Mouse (Mus musculus): Measurements from ENCODE around the gene Dusp18. TPM values are rescaled to one million over a fixed set of nuclear protein-coding genes. Genes with fewer than 3 reads are reported as not detected.

Gene Dusp18
- polyA plus RNA-seq, 1 experiment: 2.2 TPM

DNA sequence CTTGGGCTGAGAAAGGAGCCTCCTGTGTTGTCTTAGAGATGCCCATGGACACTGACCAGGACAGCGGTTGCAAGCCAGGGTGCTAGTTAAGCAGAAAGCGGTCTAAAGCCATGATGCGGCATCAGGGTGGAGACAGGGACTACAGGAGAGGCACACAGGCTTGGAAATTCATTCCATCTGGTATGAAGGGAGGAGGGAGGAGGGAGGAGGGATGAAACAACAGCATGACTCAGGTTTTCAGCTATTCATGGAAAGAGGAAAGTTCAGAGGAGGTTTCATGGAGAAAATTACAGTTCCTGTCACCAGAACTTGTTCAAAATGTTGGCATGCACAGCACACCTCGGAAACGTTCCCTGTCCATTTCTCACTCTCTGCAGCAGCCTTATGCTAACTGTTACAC, 39.2 kb upstream of the Dusp18 start:
- no peaks in the 10 kb centered on the region for H3K4me1 ChIP-seq (ENCODE audit: control insufficient read depth, insufficient read depth, low read length)
- H3K27ac ChIP-seq (ENCODE audit: insufficient read depth, low read depth, low read length): no peak overlapping the region
- H3K4me3 ChIP-seq (ENCODE audit: insufficient read depth, low read length): no peak overlapping the region
- no peak for TF ChIP-seq CTCF (IDR thresholded peaks at IDR 0.05; ENCODE audit: low read depth, low read length)
- TF ChIP-seq POLR2A (IDR thresholded peaks at IDR 0.05; ENCODE audit: borderline replicate concordance, low read depth, low read length): no peak

- Histone ChIP-seq H3K27ac (ENCODE audit: insufficient read depth, low read depth, low read length) (no peak overlapping the region), H3K4me3 (ENCODE audit: insufficient read depth, low read length) (no peak overlapping the region), H3K4me1 (ENCODE audit: control insufficient read depth, insufficient read depth, low read length) (peaks cover 3% of the 10 kb centered on the region; the same call in 1 of the 2 replicates)
- TF ChIP-seq CTCF (IDR thresholded peaks at IDR 0.05; ENCODE audit: low read depth, low read length): no peak
- TF ChIP-seq POLR2A (IDR thresholded peaks at IDR 0.05; ENCODE audit: borderline replicate concordance, low read depth, low read length): no peak
These were observed 37.1 kb upstream of the Dusp18 start for GRCm38 (mm10) chr11:3857902-3858301.

DNA sequence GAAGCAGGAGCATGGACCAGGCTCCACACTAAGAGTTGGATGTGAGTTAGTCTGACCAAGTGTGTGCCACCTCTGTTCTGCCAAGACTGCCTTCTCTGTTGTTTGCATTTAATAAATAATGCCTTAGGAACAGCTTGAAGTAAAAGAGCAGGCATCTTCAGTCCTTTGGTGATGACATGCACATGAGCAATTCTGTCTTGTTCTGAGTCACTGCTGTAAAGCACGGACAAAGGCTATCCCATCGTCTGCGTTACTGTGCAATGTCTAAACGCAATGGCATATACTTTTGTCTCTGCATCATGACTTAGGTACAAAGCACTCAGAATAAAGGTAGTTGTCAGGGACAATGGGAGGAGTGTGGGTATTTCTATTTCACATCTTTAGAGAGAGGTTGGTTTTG, 35.3 kb upstream of the Dusp18 start:
- no peak for TF ChIP-seq CTCF (IDR thresholded peaks at IDR 0.05; ENCODE audit: low read depth, low read length)
- no peak for TF ChIP-seq POLR2A (IDR thresholded peaks at IDR 0.05; ENCODE audit: borderline replicate concordance, low read depth, low read length)
- H3K4me1 ChIP-seq (ENCODE audit: control insufficient read depth, insufficient read depth, low read length): peaks cover 8% of the 10 kb centered on the region

GRCm38 (mm10) chr11:3860361-3860760, 34.7 kb upstream of the Dusp18 start:
- H3K4me3 ChIP-seq (ENCODE audit: insufficient read depth, low read length): no peak overlapping the region
- H3K27ac ChIP-seq (ENCODE audit: insufficient read depth, low read depth, low read length): no peak overlapping the region
- TF ChIP-seq CTCF (IDR thresholded peaks at IDR 0.05; ENCODE audit: low read depth, low read length): no peak
- TF ChIP-seq POLR2A (IDR thresholded peaks at IDR 0.05; ENCODE audit: borderline replicate concordance, low read depth, low read length): no peak

More for the DNA sequence above, 35.3 kb upstream of the Dusp18 start:
- Histone ChIP-seq H3K27ac (ENCODE audit: insufficient read depth, low read depth, low read length) (no peak overlapping the region), H3K4me3 (ENCODE audit: insufficient read depth, low read length) (no peak overlapping the region)

DNA sequence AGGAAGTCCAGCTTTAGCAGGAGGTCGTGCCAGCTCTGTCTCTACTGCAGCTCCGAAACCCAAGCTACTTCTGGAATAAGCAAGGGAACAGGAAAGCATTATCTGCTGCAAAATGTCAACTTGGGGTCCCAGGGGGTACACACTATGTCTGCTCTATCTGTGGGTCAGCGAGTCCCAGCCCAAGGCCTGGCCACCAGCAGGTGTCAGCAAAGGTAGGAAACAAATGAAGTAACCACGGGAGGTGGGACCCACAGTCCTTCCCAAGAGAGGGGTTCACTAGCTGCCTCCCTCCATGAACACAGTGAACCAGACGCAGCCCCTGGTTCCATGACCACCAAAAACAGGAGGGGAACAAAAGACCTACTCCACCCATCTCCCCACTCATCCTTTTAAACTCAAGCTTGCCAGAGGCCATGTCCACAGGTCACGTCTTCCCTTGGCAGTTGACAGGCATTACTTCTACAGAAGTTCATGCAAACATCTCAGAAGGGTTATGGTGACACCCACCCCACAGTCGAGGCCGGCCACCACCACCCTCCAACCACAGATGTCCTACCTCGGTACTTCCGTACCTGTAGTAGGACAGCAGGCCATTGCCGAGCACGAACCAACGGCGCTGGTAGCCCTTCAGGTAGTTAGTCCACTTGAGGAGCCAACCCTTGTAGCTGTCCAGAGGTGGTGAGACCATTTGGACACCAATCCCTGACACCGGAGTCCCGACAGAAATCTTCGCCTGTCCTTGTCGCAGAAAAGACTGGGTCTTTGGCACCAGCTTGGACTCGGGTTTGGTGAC, 32.2 kb upstream of the Dusp18 start:
- TF ChIP-seq POLR2A (IDR thresholded peaks at IDR 0.05; ENCODE audit: borderline replicate concordance, low read depth, low read length) (no peak), CTCF (IDR thresholded peaks at IDR 0.05; ENCODE audit: low read depth, low read length) (no peak)
- H3K27ac ChIP-seq (ENCODE audit: insufficient read depth, low read depth, low read length): no peak overlapping the region
- H3K4me3 ChIP-seq (ENCODE audit: insufficient read depth, low read length): peak overlapping the region; percentile 59
- peaks cover 8% of the 10 kb centered on the region for H3K4me1 ChIP-seq (ENCODE audit: control insufficient read depth, insufficient read depth, low read length)

More at GRCm38 (mm10) chr11:3860361-3860760, 34.7 kb upstream of the Dusp18 start:
- H3K4me1 ChIP-seq (ENCODE audit: control insufficient read depth, insufficient read depth, low read length): peaks cover 8% of the 10 kb centered on the region

DNA sequence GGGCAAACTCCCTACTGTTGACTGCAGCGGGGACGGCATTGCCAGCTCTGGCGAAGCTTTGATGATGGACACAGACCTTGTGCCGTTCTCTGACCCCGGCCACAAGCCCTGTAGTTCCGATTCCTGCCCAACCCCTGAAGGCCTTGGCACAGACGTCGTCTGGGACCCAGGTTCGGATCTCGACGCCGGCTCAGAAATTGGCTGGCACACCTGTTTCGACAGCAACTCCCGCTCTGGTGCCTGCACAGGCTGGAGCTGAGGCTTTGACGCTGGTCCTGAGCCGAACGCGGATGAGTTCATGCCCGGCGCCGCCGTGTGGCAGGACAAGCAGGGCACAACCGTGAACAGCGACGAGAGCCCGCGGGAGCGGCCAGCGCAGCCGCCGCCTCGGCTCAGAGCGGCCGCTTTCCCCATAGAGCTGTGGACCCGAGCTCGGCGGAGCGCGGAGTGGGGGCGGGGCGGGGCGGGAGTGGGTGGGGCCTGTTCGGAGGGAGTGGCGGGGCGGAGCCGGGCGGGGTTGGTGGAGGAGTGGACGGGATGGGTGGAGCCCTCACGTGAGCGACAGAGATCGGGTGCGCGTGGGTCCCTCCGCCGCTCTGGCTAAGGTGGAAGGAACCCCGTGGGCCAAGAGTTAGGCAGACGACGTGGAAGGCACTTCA, 31.5 kb upstream of the Dusp18 start, which contains the start of gene Osbp2:
TSS of gene Osbp2 (minus strand) at position 450 of the 659 bp plus-strand sequence.
- TF ChIP-seq POLR2A (IDR thresholded peaks at IDR 0.05; ENCODE audit: borderline replicate concordance, low read depth, low read length) (no peak), CTCF (IDR thresholded peaks at IDR 0.05; ENCODE audit: low read depth, low read length) (no peak)
- Histone ChIP-seq H3K27ac (ENCODE audit: insufficient read depth, low read depth, low read length) (no peak within 1 kb of the TSS), H3K4me1 (ENCODE audit: control insufficient read depth, insufficient read depth, low read length) (peaks cover 8% of the 10 kb centered on the region), H3K4me3 (ENCODE audit: insufficient read depth, low read length) (peak within 1 kb of the TSS; percentile 85)

- H3K27ac ChIP-seq (ENCODE audit: insufficient read depth, low read depth, low read length): no peak overlapping the region
- H3K4me3 ChIP-seq (ENCODE audit: insufficient read depth, low read length): peak overlapping the region; percentile 85
- no peak for TF ChIP-seq CTCF (IDR thresholded peaks at IDR 0.05; ENCODE audit: low read depth, low read length)
- no peak for TF ChIP-seq POLR2A (IDR thresholded peaks at IDR 0.05; ENCODE audit: borderline replicate concordance, low read depth, low read length)
- H3K4me1 ChIP-seq (ENCODE audit: control insufficient read depth, insufficient read depth, low read length): peaks cover 8% of the 10 kb centered on the region
These were observed 30.7 kb upstream of the Dusp18 start for GRCm38 (mm10) chr11:3864343-3864742.

- TF ChIP-seq POLR2A (IDR thresholded peaks at IDR 0.05; ENCODE audit: borderline replicate concordance, low read depth, low read length) (no peak), CTCF (IDR thresholded peaks at IDR 0.05; ENCODE audit: low read depth, low read length) (no peak)
- Histone ChIP-seq H3K4me3 (ENCODE audit: insufficient read depth, low read length) (no peak overlapping the region), H3K4me1 (ENCODE audit: control insufficient read depth, insufficient read depth, low read length) (peaks cover 10% of the 10 kb centered on the region), H3K27ac (ENCODE audit: insufficient read depth, low read depth, low read length) (no peak overlapping the region)
These were observed 18.6 kb upstream of the Dusp18 start for GRCm38 (mm10) chr11:3876419-3876818.

GRCm38 (mm10) chr11:3878660-3879059, 16.4 kb upstream of the Dusp18 start:
- TF ChIP-seq POLR2A (IDR thresholded peaks at IDR 0.05; ENCODE audit: borderline replicate concordance, low read depth, low read length) (no peak), CTCF (IDR thresholded peaks at IDR 0.05; ENCODE audit: low read depth, low read length) (no peak)
- H3K4me3 ChIP-seq (ENCODE audit: insufficient read depth, low read length): no peak overlapping the region
- no peak overlapping the region for H3K27ac ChIP-seq (ENCODE audit: insufficient read depth, low read depth, low read length)
- peaks cover 14% of the 10 kb centered on the region for H3K4me1 ChIP-seq (ENCODE audit: control insufficient read depth, insufficient read depth, low read length)

DNA sequence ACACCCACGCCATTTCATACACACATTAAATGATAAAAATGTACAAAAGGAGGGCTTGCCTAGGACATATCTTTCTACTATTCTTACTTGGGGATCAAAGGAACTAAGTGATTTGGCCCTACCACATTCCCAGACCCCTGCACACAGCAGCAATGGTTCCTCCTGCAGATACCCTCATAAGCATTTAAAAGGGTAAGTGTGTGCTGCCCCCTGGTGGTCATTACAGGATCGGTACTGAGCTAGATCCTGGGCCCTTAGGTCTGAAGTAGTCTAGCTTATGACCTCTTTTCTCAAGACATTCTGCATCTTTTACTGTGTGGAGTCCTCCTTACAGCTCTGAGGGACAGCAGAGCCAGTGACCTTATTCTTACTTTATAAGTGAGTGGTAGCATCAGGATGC, 15.2 kb upstream of the Dusp18 start:
- Histone ChIP-seq H3K27ac (ENCODE audit: insufficient read depth, low read depth, low read length) (no peak overlapping the region), H3K4me3 (ENCODE audit: insufficient read depth, low read length) (no peak overlapping the region), H3K4me1 (ENCODE audit: control insufficient read depth, insufficient read depth, low read length) (peaks cover 19% of the 10 kb centered on the region)
- TF ChIP-seq POLR2A (IDR thresholded peaks at IDR 0.05; ENCODE audit: borderline replicate concordance, low read depth, low read length) (no peak), CTCF (IDR thresholded peaks at IDR 0.05; ENCODE audit: low read depth, low read length) (peak; percentile 50; the same call in 1 of the 2 replicates)
